Mouse (Mus musculus) lung, postnatal 0 days (tissue): ENCODE data around the gene Rab3c.

Source experiments
- CTCF ChIP-seq: IDR thresholded peaks from 2 replicates; pipeline ENCODE4 v1.5.1; 2016; ENCODE audit warnings: antibody characterized with exemption, mild to moderate bottlenecking
- EP300 ChIP-seq: IDR thresholded peaks from 2 replicates; pipeline ENCODE4 v1.6.1; 2016; ENCODE audit warnings: antibody characterized with exemption, mild to moderate bottlenecking, control low read depth

DNA sequence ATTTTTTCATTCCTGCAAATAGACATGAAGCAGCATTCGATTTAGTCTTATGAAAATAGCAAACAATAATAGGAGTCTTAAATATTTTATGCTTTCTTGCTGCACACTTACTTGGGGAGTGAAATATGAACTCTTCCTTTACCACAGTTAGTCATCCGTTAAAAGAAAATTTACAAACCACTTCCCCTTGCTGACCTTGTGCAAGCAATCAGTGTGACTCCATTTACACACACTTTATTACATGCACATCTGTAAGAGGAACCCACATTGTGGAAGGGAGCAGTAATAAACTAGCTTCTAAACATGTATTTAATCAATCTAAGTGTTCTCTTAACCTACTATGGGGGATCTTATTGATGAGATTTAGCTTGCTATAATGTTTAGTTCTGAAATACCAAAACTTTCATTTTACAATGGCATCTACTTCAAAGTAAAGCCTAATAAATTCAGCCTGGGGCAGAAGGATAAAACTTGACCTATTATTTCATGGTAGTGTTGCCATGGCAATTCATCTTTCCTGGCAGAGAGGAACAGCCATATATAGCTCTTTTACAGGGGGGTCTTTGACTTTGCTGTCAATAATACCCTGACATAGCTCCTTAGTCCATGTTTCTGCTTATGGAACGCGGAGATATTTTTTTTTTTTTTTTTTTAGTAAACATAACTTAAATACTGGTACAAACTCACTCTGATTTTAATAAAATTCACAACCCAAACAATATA lies 95.7 kb downstream of the Rab3c start:
- TF ChIP-seq CTCF (no peak), EP300 (no peak)
